Mouse (Mus musculus) intestine, embryonic 16.5 days (tissue): ENCODE results near the gene Rfx7. TPM values are rescaled to one million over a fixed set of nuclear protein-coding genes. Genes with fewer than 3 reads are reported as not detected.
"Not testable (repeated sequence)": the region's sequence is repeated elsewhere in the genome, so short reads cannot be mapped to it uniquely, and the experiment has no call there.

ENCODE experiments used
- ATAC-seq: fragments of 200-750 bp; cut with Nextera tagmentation; 2 replicates; pipeline ENCODE4 v1.8.0; 2017; ENCODE audit warnings: moderate TSS enrichment, moderate library complexity
- H3K27ac ChIP-seq: fragments of 300-500 bp; sonication (generic); 2 replicates; pipeline ENCODE4 v1.5.1; 2014; ENCODE audit warnings: mild to moderate bottlenecking, low read length
- H3K27me3 ChIP-seq: fragments of 300-500 bp; sonication (generic); replicated peaks from 2 replicates; pipeline ENCODE4 v1.6.1; 2014; ENCODE audit warnings: low read length, control low read depth, mixed read lengths; ENCODE audit not compliant: control insufficient read depth, insufficient read depth
- H3K36me3 ChIP-seq: fragments of 300-500 bp; sonication (generic); 2 replicates; pipeline ENCODE4 v1.6.1; 2014; ENCODE audit warnings: low read length, control low read depth; ENCODE audit not compliant: control insufficient read depth, insufficient read depth
- H3K4me1 ChIP-seq: fragments of 300-500 bp; sonication (generic); 2 replicates; pipeline ENCODE4 v1.6.1; 2014; ENCODE audit warnings: low read length, control low read depth, mixed read lengths; ENCODE audit not compliant: control insufficient read depth, insufficient read depth
- H3K4me2 ChIP-seq: fragments of 300-500 bp; sonication (generic); 2 replicates; pipeline ENCODE4 v1.6.1; 2014; ENCODE audit warnings: low read depth, low read length, control low read depth
- H3K4me3 ChIP-seq: fragments of 300-500 bp; sonication (generic); 2 replicates; pipeline ENCODE4 v1.5.1; 2014; ENCODE audit warnings: mild to moderate bottlenecking, low read length
- H3K9ac ChIP-seq: fragments of 300-500 bp; sonication (generic); 2 replicates; pipeline ENCODE4 v1.6.1; 2014; ENCODE audit warnings: low read depth, low read length
- H3K9me3 ChIP-seq: fragments of 300-500 bp; sonication (generic); 2 replicates; pipeline ENCODE4 v1.6.1; 2016; ENCODE audit warnings: low read length, control low read depth; ENCODE audit not compliant: control insufficient read depth
- WGBS: fragments of 180-500 bp; shearing (Covaris S2); extraction: QIAGEN DNeasy Blood & Tissue Kit; methylation state at CpG from one replicate; pipeline ENCODE4 v1.1.7; 2014; 5-methylcytosine and 5-hydroxymethylcytosine counted together
- polyA plus RNA-seq: library from polyadenylated mRNA; unstranded; fragments of >200 nt; fragmentation: Nextera tagmentation; extraction: Ambion mirVana; gene quantifications from 2 replicates; pipeline ENCODE4 v1.2.1, GENCODE M21; 2015

The Rfx7 gene
- polyA plus RNA-seq, 1 experiment from 2014 or later = 6.3 TPM

GRCm38 (mm10) chr9:72590861-72591260 is 58.8 kb downstream of the Rfx7 start:
- no peak for ATAC-seq

DNA sequence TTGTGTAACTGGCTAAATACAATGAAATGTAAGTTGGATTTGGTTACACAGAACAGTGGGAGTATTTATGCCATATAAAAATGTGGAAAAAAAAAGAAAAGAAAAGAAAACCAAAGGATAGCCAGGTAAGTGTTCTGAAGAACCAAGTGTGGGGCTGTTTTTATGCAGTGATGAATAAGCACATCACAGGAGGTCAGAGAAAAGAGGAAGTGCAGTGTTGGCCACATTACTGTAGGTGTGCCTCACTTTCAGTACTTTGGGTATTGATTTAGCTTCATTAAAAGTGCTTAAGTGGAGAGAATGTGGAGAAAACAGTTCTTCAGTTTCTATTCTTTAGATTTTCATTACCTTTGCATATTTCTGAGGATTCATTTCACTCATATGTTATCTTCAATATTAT is 60.0 kb downstream of the Rfx7 start:
- H3K36me3 ChIP-seq = no peaks in the 10 kb centered on the region
- H3K4me3 ChIP-seq = no peak overlapping the region
- H3K4me2 ChIP-seq = no peak overlapping the region
- H3K4me1 ChIP-seq = no peaks in the 10 kb centered on the region
- ATAC-seq = no peak
- no peak overlapping the region for H3K27ac ChIP-seq
- no peaks in the 10 kb centered on the region for H3K27me3 ChIP-seq
- no peak overlapping the region for H3K9ac ChIP-seq
- no peaks in the 10 kb centered on the region for H3K9me3 ChIP-seq

More at GRCm38 (mm10) chr9:72590861-72591260, 58.8 kb downstream of the Rfx7 start:
- no peak overlapping the region for H3K9ac ChIP-seq
- H3K27ac ChIP-seq = no peak overlapping the region
- no peaks in the 10 kb centered on the region for H3K4me1 ChIP-seq
- 100% methylated on average over 1 of the region's 1 CpGs for WGBS
- H3K9me3 ChIP-seq = no peaks in the 10 kb centered on the region
- no peaks in the 10 kb centered on the region for H3K36me3 ChIP-seq
- H3K4me3 ChIP-seq = no peak overlapping the region
- no peak overlapping the region for H3K4me2 ChIP-seq
- H3K27me3 ChIP-seq = no peaks in the 10 kb centered on the region

- not testable (repeated sequence) for H3K4me1 ChIP-seq, H3K36me3 ChIP-seq, H3K27ac ChIP-seq, H3K27me3 ChIP-seq, H3K9me3 ChIP-seq, H3K4me3 ChIP-seq, H3K4me2 ChIP-seq, H3K9ac ChIP-seq, ATAC-seq
- 81% methylated on average over 4 of the region's 4 CpGs for WGBS
Measured at GRCm38 (mm10) chr9:72594656-72595055, 62.6 kb downstream of the Rfx7 start.

GRCm38 (mm10) chr9:72600142-72600541 is 68.1 kb downstream of the Rfx7 start:
- H3K9ac ChIP-seq = no peak overlapping the region
- WGBS = 95% methylated on average over 3 of the region's 3 CpGs

DNA sequence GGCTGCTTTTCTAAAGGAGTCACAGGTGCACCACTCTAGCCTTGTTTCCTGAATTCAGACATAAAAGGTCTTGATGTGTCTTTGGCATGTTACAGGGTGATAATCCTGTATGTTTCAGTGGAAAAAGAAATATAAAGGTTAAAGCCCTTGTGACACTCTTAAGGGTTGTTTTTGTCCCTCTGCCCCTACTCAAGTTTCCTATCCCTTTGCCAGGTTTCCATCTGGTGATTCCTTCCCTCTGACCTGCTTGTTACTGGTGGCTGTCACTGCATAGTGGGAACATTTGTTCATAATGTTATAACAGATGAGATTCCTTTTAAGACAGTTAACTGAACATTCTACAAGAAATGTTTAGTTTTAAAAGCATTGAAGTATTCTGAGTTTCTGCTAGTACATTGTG is 77.7 kb downstream of the Rfx7 start:
- H3K27me3 ChIP-seq = no peaks in the 10 kb centered on the region
- H3K4me2 ChIP-seq = no peak overlapping the region
- no peak for ATAC-seq
- no peaks in the 10 kb centered on the region; the same call in 1 of the 2 replicates for H3K36me3 ChIP-seq
- no peaks in the 10 kb centered on the region for H3K9me3 ChIP-seq
- H3K4me1 ChIP-seq = no peaks in the 10 kb centered on the region
- H3K9ac ChIP-seq = no peak overlapping the region
- H3K4me3 ChIP-seq = no peak overlapping the region
- no peak overlapping the region for H3K27ac ChIP-seq

More at GRCm38 (mm10) chr9:72600142-72600541, 68.1 kb downstream of the Rfx7 start:
- Histone ChIP-seq H3K27ac (no peak overlapping the region), H3K36me3 (no peaks in the 10 kb centered on the region), H3K4me2 (no peak overlapping the region), H3K27me3 (no peaks in the 10 kb centered on the region), H3K9me3 (no peaks in the 10 kb centered on the region), H3K4me1 (no peaks in the 10 kb centered on the region), H3K4me3 (no peak overlapping the region)
- no peak for ATAC-seq

GRCm38 (mm10) chr9:72613884-72614283 is 81.8 kb downstream of the Rfx7 start:
- Histone ChIP-seq H3K4me3 (no peak overlapping the region), H3K9ac (no peak overlapping the region), H3K4me1 (no peaks in the 10 kb centered on the region), H3K4me2 (no peak overlapping the region), H3K27me3 (no peaks in the 10 kb centered on the region), H3K36me3 (0 out of 2 replicates have a peak, but pooled peaks cover 18% of the 10 kb centered on the region), H3K27ac (no peak overlapping the region), H3K9me3 (no peaks in the 10 kb centered on the region)
- WGBS = 58% methylated on average over 2 of the region's 2 CpGs
- no peak for ATAC-seq

DNA sequence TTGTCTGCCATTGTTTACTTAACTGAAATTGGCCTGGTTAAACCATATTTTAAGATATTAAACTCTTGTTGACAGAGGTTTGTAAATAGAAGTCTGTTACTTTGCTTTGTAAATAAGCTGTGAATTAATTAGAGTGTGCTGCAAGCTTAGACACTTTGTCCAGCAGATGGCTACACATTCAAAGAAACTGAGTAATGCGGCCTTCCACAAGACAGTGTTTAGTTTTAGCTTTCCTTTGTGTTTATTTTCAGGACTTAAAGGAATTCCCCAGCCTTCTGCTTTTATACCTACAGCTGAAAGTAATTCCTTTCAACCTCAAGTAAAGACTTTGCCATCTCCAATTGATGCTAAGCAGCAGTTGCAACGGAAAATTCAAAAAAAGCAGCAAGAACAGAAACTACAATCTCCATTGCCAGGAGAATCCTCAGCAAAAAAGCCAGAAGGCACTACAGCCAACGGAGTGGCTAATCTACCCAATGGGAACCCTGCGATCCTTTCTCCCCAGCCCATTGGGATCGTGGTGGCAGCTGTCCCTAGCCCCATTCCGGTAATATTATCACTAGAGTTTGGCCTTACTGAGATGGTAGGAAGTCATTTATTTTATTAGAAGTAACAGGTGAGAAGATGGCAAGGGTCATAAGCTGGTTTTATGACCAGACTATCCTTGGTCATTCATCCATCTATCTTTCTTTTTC is 82.9 kb downstream of the Rfx7 start:
- WGBS = 57% methylated on average over 6 of the region's 6 CpGs

GRCm38 (mm10) chr9:72618037-72618436 is 86.0 kb downstream of the Rfx7 start:
- H3K4me1 ChIP-seq = no peaks in the 10 kb centered on the region
- 82% methylated on average over 3 of the region's 3 CpGs for WGBS

More for the DNA sequence above, 82.9 kb downstream of the Rfx7 start:
- Histone ChIP-seq H3K4me2 (no peak overlapping the region), H3K9ac (no peak overlapping the region), H3K36me3 (0 out of 2 replicates have a peak, but pooled peaks cover 18% of the 10 kb centered on the region), H3K9me3 (no peaks in the 10 kb centered on the region), H3K27ac (0 out of 2 replicates have a peak overlapping the region, but pooled peaks have one; percentile 40), H3K4me3 (no peak overlapping the region), H3K27me3 (no peaks in the 10 kb centered on the region), H3K4me1 (no peaks in the 10 kb centered on the region)
- no peak for ATAC-seq

DNA sequence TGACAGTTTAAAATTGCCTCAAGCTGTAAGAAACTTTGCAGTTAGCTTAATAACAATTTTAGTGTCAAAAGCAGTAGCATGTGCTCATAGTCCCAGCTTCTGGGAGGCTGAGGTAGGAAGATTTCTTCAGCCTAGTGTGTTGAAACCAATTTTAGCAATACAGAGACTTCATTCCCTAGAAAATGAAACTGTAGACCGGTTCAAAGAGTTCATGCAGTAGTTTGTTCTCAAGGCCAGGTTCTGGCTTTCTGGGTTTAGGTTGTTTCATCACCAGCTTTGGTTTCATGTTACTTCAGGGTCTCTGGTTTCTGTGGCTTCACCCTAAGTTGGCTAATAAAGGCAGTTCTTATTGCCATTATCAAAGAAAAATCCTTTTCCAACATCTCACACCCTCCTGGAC is 91.6 kb downstream of the Rfx7 start:
- Histone ChIP-seq H3K9ac (no peak overlapping the region), H3K9me3 (no peaks in the 10 kb centered on the region), H3K4me1 (peaks cover 8% of the 10 kb centered on the region; the same call in 1 of the 2 replicates), H3K36me3 (no peaks in the 10 kb centered on the region), H3K4me2 (no peak overlapping the region), H3K27me3 (no peaks in the 10 kb centered on the region), H3K27ac (no peak overlapping the region), H3K4me3 (no peak overlapping the region)
- no peak for ATAC-seq
- 86% methylated on average over 1 of the region's 1 CpGs for WGBS

More at GRCm38 (mm10) chr9:72618037-72618436, 86.0 kb downstream of the Rfx7 start:
- ATAC-seq = no peak
- H3K9ac ChIP-seq = no peak overlapping the region
- no peaks in the 10 kb centered on the region for H3K27me3 ChIP-seq
- H3K4me3 ChIP-seq = no peak overlapping the region
- no peak overlapping the region for H3K4me2 ChIP-seq
- no peaks in the 10 kb centered on the region for H3K9me3 ChIP-seq
- H3K27ac ChIP-seq = no peak overlapping the region
- H3K36me3 ChIP-seq = 0 out of 2 replicates have a peak, but pooled peaks cover 18% of the 10 kb centered on the region

GRCm38 (mm10) chr9:72627598-72627997 is 95.6 kb downstream of the Rfx7 start:
- Histone ChIP-seq H3K27ac (no peak overlapping the region), H3K9ac (no peak overlapping the region)
- WGBS = 41% methylated on average over 1 of the region's 1 CpGs

More at GRCm38 (mm10) chr9:72627598-72627997, 95.6 kb downstream of the Rfx7 start:
- H3K4me2 ChIP-seq = no peak overlapping the region
- no peaks in the 10 kb centered on the region for H3K9me3 ChIP-seq
- no peak for ATAC-seq
- H3K36me3 ChIP-seq = no peaks in the 10 kb centered on the region
- peaks cover 11% of the 10 kb centered on the region; the same call in 1 of the 2 replicates for H3K4me1 ChIP-seq
- H3K4me3 ChIP-seq = no peak overlapping the region
- H3K27me3 ChIP-seq = no peaks in the 10 kb centered on the region
